Mouse (Mus musculus): ENCODE measurements at regions not wholly inside any gene's neighbourhood (a gene's known extent, or its start where the extent isn't known, plus 50 kb on each side); places are given as distances from the start of the nearest gene placed in this dataset.
A peak's percentile ranks its signal among the peaks of the same experiment; 100 is the strongest.

- Histone ChIP-seq H3K4me1 (replicated peaks; ENCODE audit: control insufficient read depth, insufficient read depth, low read length) (no peaks in the 10 kb centered on the region), H3K9ac (ENCODE audit: low read length) (no peak overlapping the region), H3K4me3 (ENCODE audit: low read length) (no peak overlapping the region), H3K36me3 (ENCODE audit: control insufficient read depth, insufficient read depth, low read length) (no peaks in the 10 kb centered on the region), H3K27me3 (ENCODE audit: control insufficient read depth, insufficient read depth, low read depth, low read length) (no peaks in the 10 kb centered on the region), H3K9me3 (ENCODE audit: control insufficient read depth, low read length) (no peaks in the 10 kb centered on the region), H3K27ac (ENCODE audit: low read length) (no peak overlapping the region), H3K4me2 (ENCODE audit: low read depth, low read length) (no peak overlapping the region)
- 62% methylated on average over 3 of the region's 3 CpGs for WGBS
- ATAC-seq (ENCODE audit: low read depth): no peak
These were observed 1059.1 kb downstream of the Diaph2 start for GRCm38 (mm10) chrX:130808530-130809235.

DNA sequence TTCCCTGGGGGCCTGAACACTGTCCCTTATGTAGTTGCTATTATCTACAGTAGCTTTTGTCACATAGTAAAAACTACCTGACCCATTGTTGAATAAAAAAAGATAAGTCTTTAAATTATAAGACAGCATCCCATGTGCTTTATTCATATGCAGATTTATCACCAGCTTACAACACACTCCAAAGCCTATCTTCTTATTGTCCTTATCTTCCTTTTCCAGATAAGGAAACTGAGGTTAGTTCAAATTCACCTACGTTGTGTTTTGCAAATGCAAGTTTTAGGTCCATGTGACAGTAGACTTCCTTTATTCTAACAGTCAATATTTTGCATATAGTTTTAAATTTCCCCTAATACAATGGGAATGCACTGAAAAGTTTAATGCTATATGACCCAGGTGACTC lies 1069.4 kb downstream of the Diaph2 start:
- Histone ChIP-seq H3K4me2 (ENCODE audit: low read depth, low read length) (no peak overlapping the region), H3K27me3 (ENCODE audit: control insufficient read depth, insufficient read depth, low read depth, low read length) (no peaks in the 10 kb centered on the region), H3K27ac (ENCODE audit: low read length) (no peak overlapping the region), H3K36me3 (ENCODE audit: control insufficient read depth, insufficient read depth, low read length) (no peaks in the 10 kb centered on the region), H3K4me1 (replicated peaks; ENCODE audit: control insufficient read depth, insufficient read depth, low read length) (no peaks in the 10 kb centered on the region), H3K9ac (ENCODE audit: low read length) (no peak overlapping the region), H3K9me3 (ENCODE audit: control insufficient read depth, low read length) (no peaks in the 10 kb centered on the region), H3K4me3 (ENCODE audit: low read length) (no peak overlapping the region)
- WGBS: 55% methylated on average over 1 of the region's 1 CpGs
- ATAC-seq (ENCODE audit: low read depth): no peak

DNA sequence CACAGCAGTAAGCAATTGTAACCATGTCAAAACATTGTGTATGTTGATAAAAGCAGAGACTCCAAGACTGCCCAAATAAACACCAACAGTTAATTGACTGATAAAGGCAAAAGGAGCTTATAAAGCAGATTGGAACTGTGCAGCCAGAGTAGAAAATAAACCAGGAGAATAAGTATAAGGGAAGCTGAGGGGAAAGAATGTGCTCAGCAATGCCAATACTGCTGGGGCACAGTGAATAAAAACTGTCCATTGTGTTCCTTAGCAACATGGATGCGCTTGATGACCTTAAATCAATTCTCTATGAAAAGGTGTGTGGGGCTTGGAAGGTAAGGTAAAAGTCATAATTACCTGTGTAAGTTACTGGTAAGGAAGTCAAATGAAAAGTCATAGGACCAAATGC lies 1070.2 kb downstream of the Diaph2 start:
- ATAC-seq (ENCODE audit: low read depth): no peak
- Histone ChIP-seq H3K4me3 (ENCODE audit: low read length) (no peak overlapping the region), H3K4me2 (ENCODE audit: low read depth, low read length) (no peak overlapping the region), H3K9ac (ENCODE audit: low read length) (no peak overlapping the region), H3K36me3 (ENCODE audit: control insufficient read depth, insufficient read depth, low read length) (no peaks in the 10 kb centered on the region), H3K4me1 (replicated peaks; ENCODE audit: control insufficient read depth, insufficient read depth, low read length) (no peaks in the 10 kb centered on the region), H3K27me3 (ENCODE audit: control insufficient read depth, insufficient read depth, low read depth, low read length) (no peaks in the 10 kb centered on the region), H3K9me3 (ENCODE audit: control insufficient read depth, low read length) (no peaks in the 10 kb centered on the region), H3K27ac (ENCODE audit: low read length) (no peak overlapping the region)
- 84% methylated on average over 1 of the region's 1 CpGs for WGBS

GRCm38 (mm10) chrX:130820168-130820567 lies 1070.6 kb downstream of the Diaph2 start:
- no peak overlapping the region for H3K9ac ChIP-seq (ENCODE audit: low read length)
- no peak for ATAC-seq (ENCODE audit: low read depth)
- 74% methylated on average over 3 of the region's 3 CpGs for WGBS

GRCm38 (mm10) chrX:130823943-130824342 lies 1074.4 kb downstream of the Diaph2 start:
- H3K27ac ChIP-seq (ENCODE audit: low read length): no peak overlapping the region
- 88% methylated on average over 2 of the region's 2 CpGs for WGBS
- H3K9ac ChIP-seq (ENCODE audit: low read length): no peak overlapping the region
- no peaks in the 10 kb centered on the region for H3K36me3 ChIP-seq (ENCODE audit: control insufficient read depth, insufficient read depth, low read length)
- ATAC-seq (ENCODE audit: low read depth): no peak
- no peak overlapping the region for H3K4me3 ChIP-seq (ENCODE audit: low read length)
- no peaks in the 10 kb centered on the region for H3K4me1 ChIP-seq (replicated peaks; ENCODE audit: control insufficient read depth, insufficient read depth, low read length)
- H3K4me2 ChIP-seq (ENCODE audit: low read depth, low read length): no peak overlapping the region
- H3K27me3 ChIP-seq (ENCODE audit: control insufficient read depth, insufficient read depth, low read depth, low read length): no peaks in the 10 kb centered on the region
- no peaks in the 10 kb centered on the region for H3K9me3 ChIP-seq (ENCODE audit: control insufficient read depth, low read length)

More at GRCm38 (mm10) chrX:130820168-130820567, 1070.6 kb downstream of the Diaph2 start:
- Histone ChIP-seq H3K27me3 (ENCODE audit: control insufficient read depth, insufficient read depth, low read depth, low read length) (no peaks in the 10 kb centered on the region), H3K9me3 (ENCODE audit: control insufficient read depth, low read length) (no peaks in the 10 kb centered on the region), H3K36me3 (ENCODE audit: control insufficient read depth, insufficient read depth, low read length) (no peaks in the 10 kb centered on the region), H3K4me1 (replicated peaks; ENCODE audit: control insufficient read depth, insufficient read depth, low read length) (no peaks in the 10 kb centered on the region), H3K27ac (ENCODE audit: low read length) (no peak overlapping the region), H3K4me3 (ENCODE audit: low read length) (no peak overlapping the region), H3K4me2 (ENCODE audit: low read depth, low read length) (no peak overlapping the region)

DNA sequence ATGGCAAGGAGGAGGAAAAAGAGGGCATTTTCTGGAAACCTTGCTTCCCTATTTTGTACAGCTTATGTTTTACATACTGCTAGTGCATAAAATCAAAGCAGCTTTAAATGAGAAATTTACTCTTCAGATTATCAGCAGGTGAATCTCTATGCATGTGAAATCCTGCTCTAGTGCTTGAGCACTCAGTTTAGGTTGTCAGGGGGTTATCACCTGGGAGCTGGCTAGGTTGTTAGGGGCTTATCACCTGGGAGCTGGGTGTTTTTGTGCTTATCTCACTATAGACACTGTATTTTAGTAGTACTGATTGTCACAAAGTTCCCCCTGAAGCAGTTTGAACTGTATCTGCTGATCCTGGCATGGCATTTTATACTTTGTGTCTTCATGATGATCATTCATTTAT lies 1086.3 kb downstream of the Diaph2 start:
- no peak for ATAC-seq (ENCODE audit: low read depth)
- Histone ChIP-seq H3K27ac (ENCODE audit: low read length) (no peak overlapping the region), H3K4me3 (ENCODE audit: low read length) (no peak overlapping the region), H3K36me3 (ENCODE audit: control insufficient read depth, insufficient read depth, low read length) (no peaks in the 10 kb centered on the region), H3K27me3 (ENCODE audit: control insufficient read depth, insufficient read depth, low read depth, low read length) (no peaks in the 10 kb centered on the region), H3K4me2 (ENCODE audit: low read depth, low read length) (no peak overlapping the region), H3K9ac (ENCODE audit: low read length) (no peak overlapping the region), H3K9me3 (ENCODE audit: control insufficient read depth, low read length) (no peaks in the 10 kb centered on the region), H3K4me1 (replicated peaks; ENCODE audit: control insufficient read depth, insufficient read depth, low read length) (no peaks in the 10 kb centered on the region)

DNA sequence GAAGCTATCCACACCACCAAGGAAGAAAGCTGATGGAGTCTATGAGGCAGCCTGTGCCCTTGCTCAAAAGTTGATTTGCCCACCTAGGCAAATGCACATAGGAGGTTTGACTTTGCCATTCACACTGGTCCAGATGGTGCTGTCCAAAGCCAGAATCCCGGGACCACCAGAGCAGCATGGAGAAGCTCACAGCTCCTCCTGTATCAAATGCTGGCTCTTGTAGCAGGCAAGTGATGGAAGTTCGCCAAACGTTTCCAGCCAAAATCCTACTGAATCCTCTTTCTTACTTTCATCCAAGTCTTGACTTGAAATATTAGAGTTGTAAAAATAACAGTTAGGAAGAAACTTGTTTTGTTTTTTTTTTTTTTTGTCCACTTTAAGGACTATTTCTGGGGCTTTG lies 1093.6 kb downstream of the Diaph2 start:
- Histone ChIP-seq H3K4me1 (replicated peaks; ENCODE audit: control insufficient read depth, insufficient read depth, low read length) (no peaks in the 10 kb centered on the region), H3K4me2 (ENCODE audit: low read depth, low read length) (no peak overlapping the region), H3K9me3 (ENCODE audit: control insufficient read depth, low read length) (no peaks in the 10 kb centered on the region), H3K27ac (ENCODE audit: low read length) (no peak overlapping the region), H3K4me3 (ENCODE audit: low read length) (no peak overlapping the region), H3K36me3 (ENCODE audit: control insufficient read depth, insufficient read depth, low read length) (no peaks in the 10 kb centered on the region), H3K27me3 (ENCODE audit: control insufficient read depth, insufficient read depth, low read depth, low read length) (no peaks in the 10 kb centered on the region), H3K9ac (ENCODE audit: low read length) (no peak overlapping the region)
- 66% methylated on average over 3 of the region's 3 CpGs for WGBS
- ATAC-seq (ENCODE audit: low read depth): no peak

DNA sequence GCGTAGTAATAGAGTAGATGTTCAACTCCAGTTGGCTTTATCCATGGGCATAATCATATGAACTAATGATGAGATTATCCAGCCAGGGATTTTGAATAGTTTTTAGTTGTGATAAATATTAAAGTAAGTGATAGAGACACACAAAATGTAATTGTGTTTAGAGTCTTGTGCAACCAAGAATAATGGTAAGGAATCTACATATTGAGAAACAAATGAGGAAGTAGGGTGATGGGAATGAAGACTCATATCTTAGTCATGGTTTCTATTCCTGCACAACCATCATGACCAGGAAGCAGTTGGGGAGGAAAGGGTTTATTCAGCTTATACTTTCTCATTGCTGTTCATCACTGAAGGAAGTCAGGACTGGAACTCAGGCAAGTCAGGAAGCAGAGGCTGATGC lies 1117.0 kb downstream of the Diaph2 start:
- ATAC-seq (ENCODE audit: low read depth): no peak
- 73% methylated on average over 1 of the region's 1 CpGs for WGBS
- Histone ChIP-seq H3K36me3 (ENCODE audit: control insufficient read depth, insufficient read depth, low read length) (no peaks in the 10 kb centered on the region), H3K4me2 (ENCODE audit: low read depth, low read length) (no peak overlapping the region), H3K4me1 (replicated peaks; ENCODE audit: control insufficient read depth, insufficient read depth, low read length) (no peaks in the 10 kb centered on the region), H3K4me3 (ENCODE audit: low read length) (no peak overlapping the region), H3K9ac (ENCODE audit: low read length) (no peak overlapping the region), H3K27me3 (ENCODE audit: control insufficient read depth, insufficient read depth, low read depth, low read length) (no peaks in the 10 kb centered on the region), H3K27ac (ENCODE audit: low read length) (no peak overlapping the region), H3K9me3 (ENCODE audit: control insufficient read depth, low read length) (no peaks in the 10 kb centered on the region)

- Histone ChIP-seq H3K9ac (ENCODE audit: low read length) (no peak overlapping the region), H3K4me1 (replicated peaks; ENCODE audit: control insufficient read depth, insufficient read depth, low read length) (no peaks in the 10 kb centered on the region), H3K27me3 (ENCODE audit: control insufficient read depth, insufficient read depth, low read depth, low read length) (no peaks in the 10 kb centered on the region), H3K27ac (ENCODE audit: low read length) (no peak overlapping the region), H3K36me3 (ENCODE audit: control insufficient read depth, insufficient read depth, low read length) (no peaks in the 10 kb centered on the region), H3K4me2 (ENCODE audit: low read depth, low read length) (no peak overlapping the region), H3K4me3 (ENCODE audit: low read length) (no peak overlapping the region), H3K9me3 (ENCODE audit: control insufficient read depth, low read length) (no peaks in the 10 kb centered on the region)
- no peak for ATAC-seq (ENCODE audit: low read depth)
- 54% methylated on average over 1 of the region's 1 CpGs for WGBS
These were observed 1124.6 kb downstream of the Diaph2 start for GRCm38 (mm10) chrX:130874157-130874556.

DNA sequence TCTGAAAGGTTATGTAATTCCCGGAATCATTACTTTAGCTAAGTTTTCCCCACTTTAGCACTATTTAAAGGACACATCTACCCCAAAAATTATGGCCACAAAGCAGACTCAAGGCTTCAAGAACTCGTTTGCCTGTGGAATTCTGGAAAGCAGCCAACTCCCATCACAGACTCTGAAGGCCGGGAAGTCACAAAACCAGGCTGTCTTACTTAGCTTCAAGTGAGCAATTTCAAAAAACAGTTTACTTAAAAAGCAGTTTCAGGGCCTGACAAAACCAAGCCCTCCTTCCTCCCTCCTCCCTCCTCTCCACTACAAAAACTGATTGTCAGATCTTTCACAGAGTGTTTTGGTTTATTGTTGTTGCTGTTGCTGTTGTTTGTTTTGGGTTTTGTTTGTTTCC lies 1125.7 kb downstream of the Diaph2 start:
- H3K9me3 ChIP-seq (ENCODE audit: control insufficient read depth, low read length): no peaks in the 10 kb centered on the region
- no peaks in the 10 kb centered on the region for H3K36me3 ChIP-seq (ENCODE audit: control insufficient read depth, insufficient read depth, low read length)
- ATAC-seq (ENCODE audit: low read depth): peak; percentile 34; the same call in 1 of the 2 replicates
- no peaks in the 10 kb centered on the region for H3K4me1 ChIP-seq (replicated peaks; ENCODE audit: control insufficient read depth, insufficient read depth, low read length)
- no peak overlapping the region for H3K27ac ChIP-seq (ENCODE audit: low read length)
- H3K4me2 ChIP-seq (ENCODE audit: low read depth, low read length): no peak overlapping the region
- H3K4me3 ChIP-seq (ENCODE audit: low read length): no peak overlapping the region
- WGBS: 24% methylated on average over 3 of the region's 3 CpGs
- no peaks in the 10 kb centered on the region for H3K27me3 ChIP-seq (ENCODE audit: control insufficient read depth, insufficient read depth, low read depth, low read length)
- no peak overlapping the region for H3K9ac ChIP-seq (ENCODE audit: low read length)
